Mouse (Mus musculus): ENCODE results near the gene Kat2a.

Kat2a gene

DNA sequence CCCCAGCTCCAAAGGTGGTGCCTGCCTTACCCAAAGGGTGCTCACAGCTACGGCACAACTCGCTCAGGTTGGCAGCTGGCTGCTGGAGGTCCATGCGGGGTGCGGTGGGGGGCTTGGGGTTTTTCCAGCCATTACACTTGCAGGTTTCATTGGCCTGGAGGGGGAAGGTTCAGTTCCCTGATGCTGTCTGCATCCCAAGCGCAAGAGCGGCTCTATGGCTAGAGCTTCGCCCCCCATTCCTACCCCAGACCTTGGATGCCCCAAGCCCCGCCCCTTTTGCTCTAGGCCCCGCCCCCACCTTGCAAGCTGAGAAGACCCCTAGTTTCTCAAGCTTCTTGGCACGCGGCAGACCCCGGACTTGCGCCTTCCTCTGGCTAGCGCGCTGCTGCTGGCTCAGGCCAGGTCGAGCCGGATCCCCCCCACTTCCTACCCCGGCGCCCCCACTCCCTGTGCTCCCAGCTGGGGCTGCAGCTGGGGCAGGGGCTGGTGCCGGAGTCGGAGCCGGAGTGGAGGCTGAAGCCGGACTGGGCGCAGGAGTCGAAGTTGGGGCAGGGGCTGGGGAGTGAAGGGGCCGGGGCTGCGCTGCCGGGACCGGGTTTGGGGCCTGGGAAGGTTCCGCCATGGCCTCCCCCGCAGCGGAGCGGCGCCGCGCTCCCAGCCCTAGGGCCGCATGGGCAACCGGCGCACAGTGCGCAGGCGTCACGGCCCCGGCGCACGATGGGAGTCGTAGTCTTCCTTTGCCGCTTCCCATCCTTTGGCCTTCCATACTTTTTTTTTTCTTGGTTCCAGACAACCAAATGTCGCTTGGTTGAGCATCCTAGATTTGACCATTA, at the start of gene Kat2a:
Gene Kat2a (minus strand): TSS at position 683 of the 833 bp plus-strand sequence.
- DNase-seq (ENCODE audit: low spot score): peak; percentile 78

DNA sequence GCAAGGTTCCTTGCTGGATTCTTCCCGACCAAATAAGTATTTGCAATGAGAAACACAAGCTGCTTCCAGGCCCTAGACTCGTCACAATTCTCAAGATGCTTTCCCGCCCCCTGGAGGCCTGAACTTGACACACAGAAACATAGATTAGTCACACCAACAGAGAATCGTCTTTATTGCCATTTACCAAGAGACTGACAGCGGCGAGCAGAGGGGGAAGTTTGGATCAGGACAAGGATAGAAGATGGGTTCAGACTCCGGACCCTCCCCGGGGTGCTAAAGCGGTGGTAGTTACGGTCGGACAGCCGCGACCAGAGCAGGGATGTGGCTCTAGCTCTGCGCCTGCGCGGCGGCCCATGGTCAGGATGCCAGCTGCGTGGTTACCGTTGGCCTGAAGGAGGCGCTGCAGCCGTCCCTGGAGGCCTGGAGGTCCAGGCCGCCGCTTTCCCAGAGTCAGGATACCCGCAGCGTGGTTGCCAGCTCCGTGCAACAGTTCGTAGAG, 49.3 kb upstream of the Kat2a start:
- DNase-seq (ENCODE audit: low spot score): peak; percentile 87

DNA sequence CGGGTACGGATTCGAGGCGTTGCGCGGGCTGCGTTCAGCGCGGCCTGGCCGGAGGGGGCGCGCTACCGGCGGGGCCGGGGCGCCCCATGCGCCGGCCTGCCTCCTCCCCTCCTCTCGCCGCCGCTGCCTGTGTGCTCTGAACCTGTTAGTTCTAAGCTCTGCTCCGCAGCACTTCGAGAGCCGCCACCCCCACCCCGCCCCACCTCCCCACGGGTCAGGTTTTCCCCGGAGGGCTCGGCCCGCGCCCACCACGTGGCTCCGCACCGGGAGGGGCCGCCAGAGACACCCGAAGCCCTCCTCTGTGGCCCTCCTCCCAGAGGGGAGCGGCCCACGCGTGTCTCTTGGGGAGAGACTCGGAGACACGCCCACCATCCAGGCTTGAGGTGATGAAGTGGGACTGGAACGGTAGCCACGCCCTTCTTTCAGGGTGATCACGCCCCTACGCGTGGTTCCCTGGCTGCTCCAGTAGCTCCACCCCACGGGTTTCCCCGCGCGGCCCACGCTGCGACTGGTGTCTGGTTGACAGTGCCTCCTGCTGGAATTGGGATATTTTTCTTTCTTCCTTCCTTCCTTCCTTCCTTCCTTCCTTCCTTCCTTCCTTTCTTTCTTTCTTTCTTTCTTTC, 47.5 kb upstream of the Kat2a start, which contains the start of gene Kcnh4:
Gene Kcnh4 (minus strand): TSS at position 332 of the 623 bp plus-strand sequence.
- DNase-seq (ENCODE audit: low spot score): no peak

GRCm38 (mm10) chr11:100758707-100759610, 46.7 kb upstream of the Kat2a start:
- DNase-seq (ENCODE audit: low spot score): no peak

DNA sequence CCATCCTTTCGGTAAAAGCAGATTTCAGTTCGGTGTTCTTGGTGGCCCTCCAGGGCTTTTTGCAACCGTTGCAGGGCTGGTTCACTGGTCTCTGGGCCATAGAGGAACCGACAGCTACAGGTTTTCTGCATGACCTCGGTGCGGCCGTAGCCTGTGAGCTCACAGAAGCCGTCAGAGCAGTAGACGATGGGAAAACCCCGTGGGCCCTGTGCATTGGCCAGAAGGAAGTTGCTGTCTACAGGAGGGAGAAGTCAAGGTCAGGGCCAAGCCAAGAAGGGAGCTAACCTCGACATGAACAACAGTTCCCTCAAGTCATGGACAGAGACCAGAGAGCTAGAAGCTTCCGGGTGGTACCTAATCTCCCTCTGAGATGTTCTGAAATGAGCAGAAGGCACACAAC, 45.3 kb upstream of the Kat2a start:
- DNase-seq (ENCODE audit: low spot score): no peak

- no peak for DNase-seq (ENCODE audit: low spot score)
Measured at GRCm38 (mm10) chr11:100756476-100756875, 44.2 kb upstream of the Kat2a start.

DNA sequence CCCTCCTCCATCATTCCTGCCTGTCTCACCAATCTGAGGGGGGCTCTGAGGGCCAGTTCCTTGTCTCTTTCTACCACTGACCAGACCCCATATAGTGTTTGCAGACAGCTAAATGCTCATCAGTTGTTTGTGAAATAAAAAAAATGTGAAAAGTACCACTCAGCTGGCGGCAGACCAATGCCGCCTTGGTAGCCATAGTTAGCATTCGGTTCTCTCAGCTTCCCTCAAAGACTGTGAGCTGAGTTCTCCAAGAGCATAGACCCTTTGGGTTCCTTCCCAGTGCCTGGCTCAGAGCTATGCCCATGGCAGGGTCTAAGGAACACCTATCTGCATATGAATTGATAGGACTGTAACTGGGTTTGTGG, 42.4 kb upstream of the Kat2a start:
- DNase-seq (ENCODE audit: low spot score): no peak

- no peak for DNase-seq (ENCODE audit: low spot score)
Measured at GRCm38 (mm10) chr11:100754021-100754692, 41.9 kb upstream of the Kat2a start.

- no peak for DNase-seq (ENCODE audit: low spot score)
Measured at GRCm38 (mm10) chr11:100752294-100752693, 40.0 kb upstream of the Kat2a start.

GRCm38 (mm10) chr11:100750127-100750526, 37.9 kb upstream of the Kat2a start:
- DNase-seq (ENCODE audit: low spot score): no peak

DNA sequence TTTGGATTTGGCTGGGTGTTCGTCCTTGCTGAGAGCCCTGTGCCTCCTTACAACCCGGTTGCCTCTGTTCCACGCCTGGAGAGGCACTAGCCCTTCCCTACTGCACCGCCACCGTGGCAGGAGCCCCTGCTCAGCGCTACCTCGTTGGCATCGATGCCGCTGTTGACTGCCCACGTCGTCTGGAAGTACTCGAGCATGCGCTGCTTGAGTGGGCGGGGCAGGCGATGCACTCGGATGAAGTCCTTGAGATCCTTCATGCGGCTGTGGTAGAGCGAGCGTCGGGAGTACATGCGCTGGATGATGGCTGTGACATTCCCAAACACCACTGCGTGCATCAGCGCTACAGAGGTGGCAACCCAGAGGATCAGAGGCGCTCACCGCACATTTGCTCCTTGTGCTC, 37.2 kb upstream of the Kat2a start:
- no peak for DNase-seq (ENCODE audit: low spot score)

DNA sequence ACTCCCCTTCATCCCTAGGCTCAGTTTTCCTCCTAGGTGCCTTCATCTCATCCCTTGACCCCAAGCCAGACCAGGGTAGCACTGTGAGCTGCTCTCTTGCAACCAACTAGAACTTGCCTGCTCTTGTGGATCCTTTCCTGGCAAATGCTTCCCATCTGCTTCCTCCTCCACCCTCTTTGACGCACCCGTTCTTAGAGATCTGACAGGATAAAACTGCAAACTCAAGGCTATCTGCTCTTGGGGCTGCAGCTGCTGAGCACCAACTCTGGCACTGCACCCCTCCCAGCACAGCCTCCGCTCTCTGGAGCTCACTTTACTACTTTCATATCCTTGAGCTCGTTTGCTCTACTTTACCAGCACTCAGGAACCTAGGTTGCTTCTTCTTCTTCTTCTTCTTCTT, 36.4 kb upstream of the Kat2a start:
- DNase-seq (ENCODE audit: low spot score): no peak

GRCm38 (mm10) chr11:100747114-100747513, 34.8 kb upstream of the Kat2a start:
- no peak for DNase-seq (ENCODE audit: low spot score)

DNA sequence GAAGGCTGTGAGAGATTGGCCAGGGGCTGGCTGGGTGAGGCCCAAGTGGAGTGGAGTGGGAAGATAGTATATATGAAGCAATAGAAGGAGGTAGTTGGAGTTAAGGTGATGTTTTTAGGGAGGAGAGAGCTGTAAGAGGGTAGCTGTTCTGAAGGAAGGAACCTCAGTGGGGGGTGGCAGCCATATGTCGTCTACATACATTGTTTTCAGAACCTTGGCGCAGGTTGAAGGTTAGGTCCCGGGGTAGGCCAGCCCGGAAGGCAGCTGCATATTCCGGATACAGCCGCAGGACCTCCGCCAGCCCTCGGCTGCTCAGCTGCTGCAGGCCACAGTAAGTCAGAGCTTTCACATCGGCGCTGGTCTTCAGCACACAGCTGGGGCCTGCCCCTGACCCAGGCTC, 34.3 kb upstream of the Kat2a start:
- DNase-seq (ENCODE audit: low spot score): no peak

GRCm38 (mm10) chr11:100745085-100745484, 32.8 kb upstream of the Kat2a start:
- DNase-seq (ENCODE audit: low spot score): no peak

DNA sequence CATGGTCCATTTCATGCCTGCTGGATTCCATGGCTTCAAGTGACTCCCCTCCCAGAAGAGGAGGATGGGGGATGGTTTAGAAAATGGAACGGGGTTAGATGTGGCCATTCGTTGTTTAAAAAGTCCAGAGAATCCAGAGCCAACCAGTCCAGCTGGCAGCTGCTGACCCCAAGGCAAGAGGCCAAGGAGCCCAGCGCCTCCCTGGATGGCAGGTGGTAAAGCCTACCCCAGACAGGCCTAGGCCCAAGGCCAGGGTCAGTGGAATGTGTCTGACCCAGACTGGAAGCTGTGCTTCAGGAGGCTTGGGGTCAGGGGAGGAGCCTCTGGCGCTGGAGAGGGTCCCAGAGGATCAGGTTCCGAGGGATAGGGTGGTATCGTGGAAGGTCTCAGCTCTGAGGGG, 29.1 kb upstream of the Kat2a start:
- no peak for DNase-seq (ENCODE audit: low spot score)

DNA sequence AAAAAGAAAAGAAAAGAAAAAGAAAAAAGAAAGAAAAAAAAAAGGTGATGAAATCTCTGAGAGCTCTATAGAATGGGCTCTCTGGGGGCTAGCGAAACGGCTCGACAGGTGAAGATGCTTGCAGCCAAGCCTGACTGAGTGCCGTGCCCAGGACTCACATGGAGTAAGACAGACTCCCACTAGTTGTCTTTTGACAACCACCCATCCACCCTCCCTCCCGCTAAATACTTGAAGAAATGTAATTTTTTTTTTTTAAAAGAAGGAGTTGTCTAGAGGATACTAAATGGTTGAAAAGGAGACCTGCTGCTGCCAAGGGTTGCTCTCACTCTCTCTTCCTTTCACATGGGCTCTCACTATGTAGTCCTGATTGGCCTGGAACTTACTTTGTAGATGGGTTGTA, 26.5 kb upstream of the Kat2a start:
- no peak for DNase-seq (ENCODE audit: low spot score)

GRCm38 (mm10) chr11:100738066-100738604, 25.9 kb upstream of the Kat2a start, which contains the start of gene Rab5c:
TSS of gene Rab5c (minus strand) at chr11:100738215.
- peak; percentile 96 for DNase-seq (ENCODE audit: low spot score)

DNA sequence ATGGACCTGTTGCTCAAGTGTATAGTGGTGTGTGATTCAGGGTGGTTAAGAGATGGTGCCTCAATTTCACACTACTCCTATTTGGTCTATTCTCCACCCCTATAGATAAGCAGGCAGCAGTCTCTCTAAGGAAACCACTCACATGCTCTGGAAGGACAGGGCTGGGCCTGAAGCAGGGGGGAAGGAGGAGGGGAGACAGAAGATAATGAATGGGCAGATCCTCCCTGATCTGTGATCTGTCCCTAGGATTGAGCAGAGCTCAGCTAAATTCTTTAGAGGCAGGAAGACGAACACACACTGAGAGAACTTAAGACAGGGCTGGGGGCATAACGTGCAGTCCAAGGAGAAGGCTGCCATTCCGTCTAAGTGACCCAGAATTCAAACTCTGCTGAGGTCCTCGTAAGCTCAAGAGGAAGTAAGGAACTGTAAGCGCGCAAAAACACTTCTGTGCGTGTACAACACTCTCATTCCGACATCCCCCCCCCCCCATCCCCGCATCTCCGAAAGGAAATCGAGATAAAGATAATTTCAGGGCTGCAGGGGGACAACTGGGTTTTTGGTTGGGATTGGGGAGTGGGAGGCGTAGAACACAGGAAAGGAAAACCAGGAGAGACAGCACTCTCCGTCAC, 25.0 kb upstream of the Kat2a start:
- DNase-seq (ENCODE audit: low spot score): no peak

GRCm38 (mm10) chr11:100736746-100737080, 24.4 kb upstream of the Kat2a start:
- DNase-seq (ENCODE audit: low spot score): no peak
